Mouse (Mus musculus): ENCODE results near the gene Tnni2. TPM values are rescaled to one million over a fixed set of nuclear protein-coding genes. Genes with fewer than 3 reads are reported as not detected.

Tnni2 gene
- polyA plus RNA-seq, 1 experiment = 1.1 TPM

- Histone ChIP-seq H3K27ac (ENCODE audit: insufficient read depth, low read length) (peak overlapping the region; percentile 96), H3K4me1 (ENCODE audit: control insufficient read depth, insufficient read depth, low read length) (peaks cover 38% of the 10 kb centered on the region), H3K4me3 (ENCODE audit: insufficient read depth, low read length) (no peak overlapping the region)
- TF ChIP-seq CTCF (IDR thresholded peaks at IDR 0.05; ENCODE audit: borderline replicate concordance, insufficient read depth, low read length) (no peak), POLR2A (IDR thresholded peaks at IDR 0.05; ENCODE audit: low read depth, low read length) (no peak)
These were observed 41.5 kb downstream of the Tnni2 start for GRCm38 (mm10) chr7:142483136-142483535.

- Histone ChIP-seq H3K4me3 (ENCODE audit: insufficient read depth, low read length) (no peak overlapping the region), H3K27ac (ENCODE audit: insufficient read depth, low read length) (peak overlapping the region; percentile 96), H3K4me1 (ENCODE audit: control insufficient read depth, insufficient read depth, low read length) (peaks cover 38% of the 10 kb centered on the region)
- TF ChIP-seq CTCF (IDR thresholded peaks at IDR 0.05; ENCODE audit: borderline replicate concordance, insufficient read depth, low read length) (no peak), POLR2A (IDR thresholded peaks at IDR 0.05; ENCODE audit: low read depth, low read length) (no peak)
These were observed 43.2 kb downstream of the Tnni2 start for GRCm38 (mm10) chr7:142484780-142485179.

- TF ChIP-seq CTCF (IDR thresholded peaks at IDR 0.05; ENCODE audit: borderline replicate concordance, insufficient read depth, low read length) (no peak), POLR2A (IDR thresholded peaks at IDR 0.05; ENCODE audit: low read depth, low read length) (no peak)
- H3K4me1 ChIP-seq (ENCODE audit: control insufficient read depth, insufficient read depth, low read length) = peaks cover 24% of the 10 kb centered on the region
- no peak overlapping the region for H3K4me3 ChIP-seq (ENCODE audit: insufficient read depth, low read length)
- peak overlapping the region; percentile 15; the same call in 1 of the 2 replicates for H3K27ac ChIP-seq (ENCODE audit: insufficient read depth, low read length)
These were observed 45.1 kb downstream of the Tnni2 start for GRCm38 (mm10) chr7:142486751-142487162.

- H3K27ac ChIP-seq (ENCODE audit: insufficient read depth, low read length) = peak overlapping the region; percentile 15; the same call in 1 of the 2 replicates
- H3K4me3 ChIP-seq (ENCODE audit: insufficient read depth, low read length) = no peak overlapping the region
- TF ChIP-seq CTCF (IDR thresholded peaks at IDR 0.05; ENCODE audit: borderline replicate concordance, insufficient read depth, low read length) (0 out of 2 replicates have a peak, but pooled peaks have one; percentile 32), POLR2A (IDR thresholded peaks at IDR 0.05; ENCODE audit: low read depth, low read length) (no peak)
- H3K4me1 ChIP-seq (ENCODE audit: control insufficient read depth, insufficient read depth, low read length) = peaks cover 21% of the 10 kb centered on the region
These were observed 45.8 kb downstream of the Tnni2 start for GRCm38 (mm10) chr7:142487341-142487859.

GRCm38 (mm10) chr7:142488053-142488452 lies 46.4 kb downstream of the Tnni2 start:
- no peak overlapping the region for H3K4me3 ChIP-seq (ENCODE audit: insufficient read depth, low read length)
- no peak overlapping the region for H3K27ac ChIP-seq (ENCODE audit: insufficient read depth, low read length)
- no peak for TF ChIP-seq POLR2A (IDR thresholded peaks at IDR 0.05; ENCODE audit: low read depth, low read length)
- no peak for TF ChIP-seq CTCF (IDR thresholded peaks at IDR 0.05; ENCODE audit: borderline replicate concordance, insufficient read depth, low read length)
- H3K4me1 ChIP-seq (ENCODE audit: control insufficient read depth, insufficient read depth, low read length) = peaks cover 15% of the 10 kb centered on the region

- no peak overlapping the region for H3K4me3 ChIP-seq (ENCODE audit: insufficient read depth, low read length)
- no peaks in the 10 kb centered on the region for H3K4me1 ChIP-seq (ENCODE audit: control insufficient read depth, insufficient read depth, low read length)
- H3K27ac ChIP-seq (ENCODE audit: insufficient read depth, low read length) = no peak overlapping the region
- TF ChIP-seq CTCF (IDR thresholded peaks at IDR 0.05; ENCODE audit: borderline replicate concordance, insufficient read depth, low read length) (no peak), POLR2A (IDR thresholded peaks at IDR 0.05; ENCODE audit: low read depth, low read length) (no peak)
These were observed 51.9 kb downstream of the Tnni2 start for GRCm38 (mm10) chr7:142493535-142493934.

Other genes starting within 250 kb of the Tnni2 start
- not detected in 2 replicates for gene Krtap5-3, start 240.4 kb upstream of the Tnni2 start, polyA plus RNA-seq (2011; ENCODE audit: insufficient read length, low read depth, missing spikeins)
- not detected in 2 replicates for gene Gm7579, start 229.9 kb upstream of the Tnni2 start, polyA plus RNA-seq (2011; ENCODE audit: insufficient read length, low read depth, missing spikeins)
- gene Krtap5-5, start 211.8 kb upstream of the Tnni2 start, polyA plus RNA-seq (2011; ENCODE audit: insufficient read length, low read depth, missing spikeins) = not detected in 2 replicates
- not detected in 2 replicates for gene Gm40460, start 200.7 kb upstream of the Tnni2 start, polyA plus RNA-seq (2011; ENCODE audit: insufficient read length, low read depth, missing spikeins)
- gene Gm2431, start 183.5 kb upstream of the Tnni2 start, polyA plus RNA-seq (2011; ENCODE audit: insufficient read length, low read depth, missing spikeins) = not detected in 2 replicates
- not detected in 2 replicates for gene Gm4559, start 167.4 kb upstream of the Tnni2 start, polyA plus RNA-seq (2011; ENCODE audit: insufficient read length, low read depth, missing spikeins)
- not detected in 2 replicates for gene Krtap5-1, start 144.7 kb upstream of the Tnni2 start, polyA plus RNA-seq (2011; ENCODE audit: insufficient read length, low read depth, missing spikeins)
- not detected in 2 replicates for gene Krtap5-4, start 138.3 kb upstream of the Tnni2 start, polyA plus RNA-seq (2011; ENCODE audit: insufficient read length, low read depth, missing spikeins)
- 6.0 and 6.5 TPM in 2 replicates for gene Ifitm10, start 68.1 kb upstream of the Tnni2 start, polyA plus RNA-seq (2011; ENCODE audit: insufficient read length, low read depth, missing spikeins)
- not detected in 2 replicates for gene Gm49369, start 59.1 kb upstream of the Tnni2 start, polyA plus RNA-seq (2011; ENCODE audit: insufficient read length, low read depth, missing spikeins)
- 617 and 890 TPM in 2 replicates for gene Ctsd, start 53.8 kb upstream of the Tnni2 start, polyA plus RNA-seq (2011; ENCODE audit: insufficient read length, low read depth, missing spikeins)
- 1.3 and 2.4 TPM in 2 replicates for gene Syt8, start 7.0 kb upstream of the Tnni2 start, polyA plus RNA-seq (2011; ENCODE audit: insufficient read length, low read depth, missing spikeins)
- 114 and 159 TPM in 2 replicates for gene Lsp1, start 19.0 kb downstream of the Tnni2 start, polyA plus RNA-seq (2011; ENCODE audit: insufficient read length, low read depth, missing spikeins)
- 1.4 TPM in 2 replicates for gene Tnnt3, start 57.0 kb downstream of the Tnni2 start, polyA plus RNA-seq (2011; ENCODE audit: insufficient read length, low read depth, missing spikeins)
- 8.2 and 10.6 TPM in 2 replicates for gene Mrpl23, start 90.9 kb downstream of the Tnni2 start, polyA plus RNA-seq (2011; ENCODE audit: insufficient read length, low read depth, missing spikeins)
- 2,532 and 4,944 TPM in 2 replicates for gene Igf2, start 225.0 kb downstream of the Tnni2 start, polyA plus RNA-seq (2011; ENCODE audit: insufficient read length, low read depth, missing spikeins)
- 0.45 and 0.93 TPM in 2 replicates for gene Gm49394, start 228.1 kb downstream of the Tnni2 start, polyA plus RNA-seq (2011; ENCODE audit: insufficient read length, low read depth, missing spikeins)

Measured in embryonic fibroblast, embryonic 13.5 days (primary cell).